Mouse (Mus musculus) right cerebral cortex, adult 18-20 months (tissue): Measurements from ENCODE around the gene Pygo2.
A peak's percentile ranks its signal among the peaks of the same experiment; 100 is the strongest.

Experiments
- DNase-seq: peaks from one replicate; pipeline ENCODE4 v3.0.0; 2022; ENCODE audit warnings: mixed read lengths

The Pygo2 gene

DNA sequence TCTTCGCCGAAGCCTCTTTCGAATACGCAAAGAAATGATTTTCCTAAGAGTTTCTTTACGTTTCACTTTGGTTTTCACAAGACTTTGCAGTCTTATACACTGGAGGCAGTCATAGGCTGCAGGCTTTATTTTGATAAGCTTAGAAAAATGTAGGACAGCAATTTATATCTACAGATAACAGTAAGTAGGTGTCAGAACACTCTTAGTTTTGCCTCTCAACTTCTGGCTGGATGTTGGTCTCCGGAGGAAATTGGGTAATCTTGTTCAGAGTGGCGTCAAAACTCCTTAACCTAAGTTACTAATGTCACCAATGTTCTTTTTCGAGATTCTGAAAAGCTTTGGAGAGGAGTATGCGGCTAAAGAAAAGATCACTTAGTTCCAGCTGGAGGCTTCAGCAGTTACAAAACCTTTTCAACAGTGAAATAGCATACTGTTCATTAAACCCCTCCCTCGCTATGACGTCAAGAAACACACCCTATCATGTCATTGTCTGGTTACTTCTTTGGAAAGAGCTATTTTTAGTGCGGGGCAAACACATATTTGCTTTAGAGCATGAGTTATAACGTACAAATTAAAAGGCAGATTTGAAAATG lies 28.5 kb downstream of the Pygo2 start:
- DNase-seq = no peak

DNA sequence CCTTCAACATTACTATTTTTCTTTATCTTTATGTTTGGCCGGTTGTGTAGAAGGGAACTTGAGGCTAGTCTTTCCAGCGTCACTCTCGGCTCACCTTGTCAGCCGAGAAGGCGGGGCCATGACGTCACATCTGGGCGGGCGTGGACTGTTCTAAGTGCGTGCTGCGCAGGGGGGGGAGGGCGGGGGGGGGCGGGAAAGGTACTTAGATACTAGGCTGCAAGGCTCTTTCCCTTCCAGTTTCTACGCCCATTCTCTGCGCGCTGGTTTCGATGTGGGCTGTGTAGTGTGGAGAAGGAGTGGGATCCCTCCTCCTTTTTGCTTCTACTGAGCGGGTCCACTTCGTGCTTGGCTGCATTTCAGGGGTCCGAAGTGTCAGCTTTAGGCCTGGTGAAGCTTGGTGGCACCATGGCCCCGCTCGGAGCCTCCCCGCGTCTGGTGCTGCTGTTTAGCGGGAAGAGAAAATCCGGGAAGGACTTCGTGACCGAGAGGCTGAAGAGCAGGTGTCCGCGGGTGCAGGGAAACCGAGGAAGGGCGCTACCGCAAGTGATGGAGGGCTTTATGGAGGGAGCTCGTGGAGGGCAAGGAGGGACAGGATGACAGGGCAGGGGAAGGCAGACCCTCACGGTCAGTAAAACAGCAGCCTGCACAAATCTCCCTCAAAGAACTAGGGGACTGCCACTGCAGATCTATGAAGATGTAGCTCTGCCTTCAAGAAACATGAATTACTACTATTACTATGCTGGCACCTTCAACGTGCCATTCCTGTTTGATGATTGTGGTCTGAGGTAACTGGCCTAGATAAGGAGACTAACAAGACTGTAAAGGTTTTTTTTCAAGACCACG lies 29.2 kb downstream of the Pygo2 start:
- DNase-seq = peak; percentile 91

- no peak for DNase-seq
These were observed 38.3 kb downstream of the Pygo2 start for GRCm38 (mm10) chr3:89468268-89468667.

DNA sequence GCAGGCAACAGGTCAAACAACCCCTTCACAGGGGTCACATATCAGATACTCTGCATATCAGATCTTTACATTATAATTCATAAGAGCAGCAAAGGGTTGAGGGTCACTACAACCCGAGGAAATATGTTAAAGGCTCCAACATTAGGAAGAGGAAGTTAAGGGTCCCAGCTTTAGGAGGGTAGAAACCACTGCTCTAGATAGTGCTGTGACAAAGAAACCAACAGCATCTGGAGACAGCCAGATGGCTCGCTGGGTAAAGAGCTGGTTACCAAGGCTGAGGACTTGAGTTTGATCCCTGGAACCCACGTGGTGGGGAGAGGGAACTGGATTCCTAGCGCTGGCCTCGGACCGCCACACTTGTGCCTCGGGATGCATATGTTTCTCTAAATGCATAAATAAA lies 42.3 kb downstream of the Pygo2 start:
- no peak for DNase-seq

- no peak for DNase-seq
These were observed 43.8 kb downstream of the Pygo2 start for GRCm38 (mm10) chr3:89473838-89474237.

GRCm38 (mm10) chr3:89479055-89479454 lies 49.0 kb downstream of the Pygo2 start:
- no peak for DNase-seq

GRCm38 (mm10) chr3:89481488-89481887 lies 51.5 kb downstream of the Pygo2 start:
- DNase-seq = no peak

GRCm38 (mm10) chr3:89482249-89482648 lies 52.2 kb downstream of the Pygo2 start:
- no peak for DNase-seq
